Mouse (Mus musculus) lung, postnatal 0 days (tissue): ENCODE measurements around the gene Capn13.

ENCODE experiments used
- CTCF ChIP-seq: IDR thresholded peaks from 2 replicates; pipeline ENCODE4 v1.5.1; 2016; ENCODE audit warnings: antibody characterized with exemption, mild to moderate bottlenecking
- EP300 ChIP-seq: IDR thresholded peaks from 2 replicates; pipeline ENCODE4 v1.6.1; 2016; ENCODE audit warnings: antibody characterized with exemption, mild to moderate bottlenecking, control low read depth

- no peak for TF ChIP-seq CTCF
- no peak for TF ChIP-seq EP300
Observed at GRCm38 (mm10) chr17:73390191-73391089, 10.2 kb downstream of the Capn13 start.
